Mouse (Mus musculus) T-helper 2 cell (primary cell): ENCODE results near the gene Ints4.
"Not testable (repeated sequence)": the region's sequence is repeated elsewhere in the genome, so short reads cannot be mapped to it uniquely, and the experiment has no call there.

Source experiments
- in situ Hi-C: fragments of 300-600 bp; cut with MboI, MseI; formaldehyde crosslinking; loops from one replicate; pipeline ENCODE4 v1.15.1; 2025; ENCODE audit warnings: high pct_unique_total_duplicates

Ints4 gene

DNA sequence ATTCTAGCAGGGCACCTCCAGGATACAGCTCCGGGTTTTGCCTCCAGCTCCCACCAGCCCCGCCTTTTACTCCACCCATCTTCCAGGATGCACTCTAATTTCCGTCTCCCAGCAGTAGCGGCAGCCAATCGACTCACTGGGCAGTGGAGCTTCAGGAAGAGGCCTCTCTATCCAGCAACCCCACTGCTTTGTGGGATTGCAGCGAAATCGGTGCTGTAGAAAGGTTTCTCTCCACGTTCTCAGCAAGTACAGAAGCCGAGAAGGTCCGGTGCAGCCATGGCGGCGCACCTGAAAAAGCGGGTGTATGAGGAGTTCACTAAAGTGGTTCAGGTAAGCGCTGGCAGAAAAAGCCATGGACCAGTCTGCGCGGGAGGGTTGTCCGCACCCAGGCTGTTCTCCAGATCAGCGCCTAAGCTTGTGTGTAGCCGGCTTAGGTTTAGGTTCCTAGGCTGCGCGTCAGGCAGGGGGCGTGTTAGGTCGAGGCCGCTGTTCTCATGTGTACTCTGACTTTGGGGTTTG, at the start of gene Ints4:
Ints4 (plus strand) TSS at position 136 of the 519 bp plus-strand sequence.
- in situ Hi-C loops: no loop called here

DNA sequence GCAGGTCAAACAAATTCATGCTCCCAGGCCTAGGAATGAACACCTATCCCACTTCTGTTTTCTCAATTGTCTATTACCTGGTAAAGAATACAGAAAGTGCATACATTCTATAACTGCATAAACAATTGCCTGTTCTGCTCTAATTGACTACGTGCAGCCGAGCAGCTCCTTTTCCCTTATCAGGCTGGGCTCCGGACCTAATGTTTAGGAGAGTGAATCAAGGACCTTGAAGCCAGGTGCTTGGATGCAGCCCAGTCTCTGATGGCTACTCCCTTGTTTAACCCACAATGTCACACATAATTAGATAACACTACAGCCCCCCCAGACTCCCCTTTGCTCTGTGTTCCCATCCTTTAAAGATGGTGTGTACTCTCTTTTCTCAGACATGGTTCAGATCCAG, 47.2 kb upstream of the Ints4 start:
- in situ Hi-C loops: not testable (repeated sequence)

- in situ Hi-C loops: no loop called here
These were observed 46.2 kb upstream of the Ints4 start for GRCm38 (mm10) chr7:97434517-97434916.

DNA sequence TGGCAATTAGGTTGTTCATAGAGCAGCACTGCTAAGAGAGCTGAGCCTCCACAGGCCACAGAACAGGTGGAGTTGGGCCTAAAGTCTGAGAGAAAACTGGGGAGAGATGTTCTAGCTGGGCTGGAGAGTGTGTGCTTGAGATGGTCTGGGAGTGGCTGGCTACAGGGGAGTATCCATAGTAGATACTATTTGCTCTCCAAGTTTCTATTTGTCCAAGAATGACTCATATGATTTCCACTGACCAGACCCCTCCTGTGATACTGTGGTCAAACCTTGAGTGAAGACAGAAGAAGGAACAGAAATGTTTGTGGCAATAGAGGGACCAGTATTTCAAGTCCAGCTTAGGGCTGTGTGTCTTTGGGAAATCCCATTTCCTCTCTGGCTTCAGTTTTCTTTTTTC, 41.8 kb upstream of the Ints4 start:
- in situ Hi-C loops: no loop called here

- in situ Hi-C loops: no loop called here
These were observed 34.4 kb upstream of the Ints4 start for GRCm38 (mm10) chr7:97446171-97446925.

GRCm38 (mm10) chr7:97447050-97447531, 33.7 kb upstream of the Ints4 start:
- in situ Hi-C loops: no loop called here

DNA sequence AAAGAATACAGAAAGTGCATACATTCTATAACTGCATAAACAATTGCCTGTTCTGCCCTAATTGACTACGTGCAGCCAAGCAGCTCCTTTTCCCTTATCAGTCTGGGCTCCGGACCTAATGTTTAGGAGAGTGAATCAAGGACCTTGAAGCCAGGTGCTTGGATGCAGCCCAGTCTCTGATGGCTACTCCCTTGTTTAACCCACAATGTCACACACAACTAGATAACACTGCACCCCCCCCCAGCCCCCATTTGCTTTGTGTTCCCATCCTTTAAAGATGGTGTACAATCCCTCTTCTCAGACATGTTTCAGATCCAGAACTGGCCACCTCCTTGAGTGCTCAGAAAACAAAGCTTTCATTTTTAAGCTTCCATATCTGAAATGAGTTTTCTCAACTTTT, 29.7 kb upstream of the Ints4 start, which contains the start of gene Kctd14:
Kctd14 (plus strand) TSS at position 301 of the 400 bp plus-strand sequence.
- in situ Hi-C loops: not testable (repeated sequence)

- in situ Hi-C loops: no loop called here
These were observed 28.6 kb upstream of the Ints4 start for GRCm38 (mm10) chr7:97452196-97452595.

DNA sequence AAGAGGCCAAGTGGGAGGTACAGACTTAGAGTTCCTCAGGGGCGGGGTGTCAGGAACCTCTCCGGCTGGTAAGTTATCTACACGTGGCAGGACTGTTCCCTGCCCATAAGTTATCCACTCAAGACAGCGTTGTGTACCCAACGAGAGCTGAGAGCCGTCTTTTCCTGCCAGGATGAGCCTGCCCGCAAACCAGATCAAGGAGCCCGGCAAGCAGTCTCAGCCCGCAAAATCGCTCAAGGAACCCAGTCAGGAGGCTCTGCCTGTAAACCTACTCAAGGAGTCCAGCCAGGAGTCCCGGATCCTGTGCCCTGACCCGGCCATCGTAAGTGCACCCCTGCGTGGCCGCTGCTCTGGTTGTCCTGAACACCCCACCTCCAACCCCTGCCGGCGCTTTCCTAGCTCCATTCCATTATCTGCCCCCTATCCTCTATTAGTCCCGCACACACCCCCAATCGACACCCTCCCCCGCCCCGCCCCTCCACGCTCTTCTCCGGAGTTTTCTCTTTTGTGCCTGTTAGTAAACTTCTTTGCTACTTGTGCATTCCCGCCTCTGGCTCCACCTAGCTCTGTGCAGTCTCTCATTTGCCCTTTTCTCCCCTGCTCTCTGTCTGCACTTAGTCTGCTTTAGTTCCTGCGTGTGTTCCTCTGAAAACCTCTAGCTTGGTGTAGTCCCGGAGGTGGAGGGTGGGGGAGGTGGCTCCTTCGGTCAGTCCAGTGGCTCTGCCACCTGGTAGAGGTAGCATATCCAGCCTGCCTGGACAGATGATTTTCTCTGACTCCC, 27.4 kb upstream of the Ints4 start:
- in situ Hi-C loops: no loop called here

DNA sequence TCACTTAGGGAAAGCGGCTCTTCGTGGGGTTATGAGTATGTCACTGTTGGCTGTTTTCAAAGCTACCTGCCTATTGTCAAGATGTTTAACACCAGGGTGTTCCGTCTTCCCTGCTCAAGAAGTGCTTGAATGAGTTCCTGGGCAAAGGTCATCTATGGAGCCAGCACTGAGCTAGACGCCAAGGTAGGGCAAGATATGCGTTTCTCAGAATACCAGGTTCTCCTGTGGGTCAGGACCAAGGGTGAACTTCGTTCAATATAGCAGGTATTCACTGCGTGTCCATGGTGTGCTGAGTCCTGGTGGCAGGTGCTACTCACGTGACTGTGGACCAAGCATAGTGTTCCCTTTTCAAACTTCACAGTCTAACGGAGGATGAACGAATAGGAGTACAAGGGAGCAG, 26.0 kb upstream of the Ints4 start:
- in situ Hi-C loops: no loop called here

- in situ Hi-C loops: no loop called here
These were observed 25.2 kb upstream of the Ints4 start for GRCm38 (mm10) chr7:97455577-97455976.

GRCm38 (mm10) chr7:97473001-97473400, 7.8 kb upstream of the Ints4 start:
- in situ Hi-C loops: no loop called here

GRCm38 (mm10) chr7:97479349-97479748, 1.4 kb upstream of the Ints4 start:
- in situ Hi-C loops: no loop called here

GRCm38 (mm10) chr7:97480290-97480689, 466 bp upstream of the Ints4 start:
- in situ Hi-C loops: no loop called here

- in situ Hi-C loops: no loop called here
These were observed 2.6 kb downstream of the Ints4 start for GRCm38 (mm10) chr7:97483378-97483777.

- in situ Hi-C loops: no loop called here
These were observed 10.4 kb downstream of the Ints4 start for GRCm38 (mm10) chr7:97491157-97491556.

DNA sequence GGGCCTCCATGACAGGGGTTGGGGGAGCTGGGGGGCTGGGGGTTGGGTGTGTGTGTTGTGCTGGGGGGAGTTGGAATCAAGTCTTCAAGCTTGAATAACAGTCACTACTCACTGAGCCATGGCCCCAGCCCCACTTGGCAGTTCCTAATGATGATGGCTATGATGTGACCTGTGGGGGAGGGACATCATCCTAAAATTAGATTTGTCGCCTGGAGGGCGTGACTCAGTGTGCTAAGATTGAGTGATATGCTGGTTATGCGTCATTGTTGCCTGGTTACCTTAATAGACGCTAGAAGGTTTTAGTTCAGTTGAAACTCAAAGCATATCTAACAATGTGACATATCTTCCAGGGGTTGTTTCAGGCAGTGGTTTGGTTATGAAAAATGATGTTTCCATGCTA, 11.7 kb downstream of the Ints4 start:
- in situ Hi-C loops: no loop called here

DNA sequence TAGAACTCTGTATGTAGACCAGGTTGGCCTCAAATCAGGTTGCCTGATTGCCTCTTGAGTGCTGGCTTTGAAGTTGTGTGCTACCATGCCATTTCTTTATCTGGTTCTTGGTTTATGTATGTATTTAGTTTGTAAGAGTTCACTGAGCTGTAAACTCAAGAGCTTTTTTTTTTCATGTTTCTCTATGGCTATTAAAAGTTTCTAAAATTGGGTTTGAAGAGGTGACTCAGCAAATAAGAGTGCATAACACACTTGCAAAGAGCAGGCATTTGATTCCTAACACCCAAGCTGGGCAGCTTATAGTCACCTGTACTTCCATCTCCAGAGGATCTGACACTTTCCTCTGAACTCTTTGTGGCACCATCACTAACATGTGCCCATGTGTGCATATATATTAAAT, 14.3 kb downstream of the Ints4 start:
- in situ Hi-C loops: no loop called here

DNA sequence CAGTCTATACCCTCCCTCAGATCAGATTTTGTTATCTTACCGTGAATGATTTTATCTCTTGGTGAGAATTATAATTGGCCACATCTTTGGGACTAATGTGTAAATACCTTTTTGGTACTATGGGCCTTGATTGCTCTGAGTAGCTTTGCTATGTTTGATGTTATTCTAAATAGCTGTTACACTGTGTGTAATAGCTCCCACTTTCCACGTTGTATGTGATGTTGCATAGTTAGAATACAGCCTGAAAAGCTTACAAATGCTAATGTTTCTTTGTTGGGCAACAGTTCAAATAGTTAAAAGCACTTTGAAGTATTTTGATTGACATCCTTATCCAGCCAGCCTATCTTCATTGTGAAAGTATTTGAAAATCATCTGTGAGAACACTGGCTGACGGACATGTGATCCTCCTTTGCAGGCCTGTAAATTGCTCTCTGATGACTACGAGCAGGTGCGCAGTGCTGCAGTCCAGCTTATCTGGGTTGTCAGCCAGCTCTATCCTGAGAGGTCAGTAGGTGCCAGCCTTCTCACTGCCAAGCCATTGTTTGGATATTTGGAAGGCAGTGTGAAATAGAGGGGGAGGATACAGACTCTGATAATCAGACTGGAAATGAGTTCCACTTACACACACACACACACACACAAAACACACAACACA, 19.9 kb downstream of the Ints4 start:
- in situ Hi-C loops: no loop called here

DNA sequence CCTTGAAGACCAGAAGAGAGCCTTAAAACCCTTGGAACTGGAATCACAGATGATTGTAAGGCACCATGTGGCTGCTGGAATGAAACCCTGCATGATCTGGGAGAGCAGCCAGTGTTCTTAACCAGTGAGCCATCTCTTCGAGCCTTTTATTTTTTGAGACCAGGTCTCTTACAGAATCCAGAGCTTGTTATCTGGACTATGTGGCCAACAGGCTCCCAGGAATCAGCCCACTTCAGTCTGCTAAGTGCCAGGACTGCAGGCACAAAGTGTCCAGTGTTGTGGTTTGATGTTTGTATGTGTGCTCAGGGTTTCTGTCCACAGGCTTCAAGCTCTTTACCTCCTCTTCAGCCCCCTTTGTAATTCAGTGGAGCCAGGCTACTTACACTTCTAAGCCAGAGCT, 34.0 kb downstream of the Ints4 start:
- in situ Hi-C loops: no loop called here

DNA sequence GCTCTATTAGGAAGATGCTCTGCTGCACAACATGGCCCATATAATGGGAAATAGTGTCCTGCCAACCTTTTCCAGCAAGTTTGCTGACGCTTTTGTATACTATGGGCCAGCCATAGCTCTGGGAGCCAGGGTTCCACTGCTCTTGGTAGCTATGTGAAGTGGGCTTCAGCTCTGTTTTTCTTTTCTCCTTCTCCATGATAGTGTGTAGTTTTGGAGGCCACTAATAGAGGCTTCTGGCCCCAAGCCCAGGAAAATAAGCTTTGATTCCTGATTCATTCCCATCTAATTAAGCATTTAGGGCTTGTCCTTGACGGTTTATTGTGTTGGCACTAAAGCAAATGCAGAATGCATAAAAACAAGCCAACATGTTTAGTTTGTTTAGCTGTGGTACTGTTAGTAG, 39.2 kb downstream of the Ints4 start:
- in situ Hi-C loops: loop anchor here (10.0 kb wide), 1 partner anchor 1835 kb away; the partner anchor contains the start of gene Serpinh1

GRCm38 (mm10) chr7:97535531-97535930, 54.8 kb downstream of the Ints4 start:
- in situ Hi-C loops: loop anchor here (10.0 kb wide), 1 partner anchor 1399 kb away; no protein-coding TSS in a partner anchor
